Mouse (Mus musculus): ENCODE results near the gene Dmkn.

- TF ChIP-seq CTCF (IDR thresholded peaks at IDR 0.05; ENCODE audit: borderline replicate concordance, insufficient read depth, low read length) (no peak), POLR2A (IDR thresholded peaks at IDR 0.05; ENCODE audit: low read depth, low read length) (no peak)
Measured at GRCm38 (mm10) chr7:30796790-30797189, 33.2 kb downstream of the Dmkn start.

Measured in embryonic fibroblast, embryonic 13.5 days (primary cell).